ENCODE assay signal across 11 mouse cellular contexts in genomic region chr2:24407701-24408485, GRCm38 (mm10). TPM values are rescaled to one million over a fixed set of nuclear protein-coding genes. Genes with fewer than 3 reads are reported as not detected.
A peak's percentile ranks its signal among the peaks of the same experiment; 100 is the strongest.
DNase-seq lines count a peak whose midpoint lies in the region; ATAC-seq lines count a peak whose summit lies in the region.
"Had no signal": no experiment of that assay in that cellular context is flagged by ENCODE, and none has a peak within 500 bp of the region (broad histone marks: within the 10 kb centered on the region; RNA-seq: fewer than 3 reads in every experiment).

No protein-coding gene starts in this region.

- H3K27ac ChIP-seq in midbrain, embryonic 14.5 days (replicated peaks; ENCODE audit: low read depth, low read length) = no peak overlapping the region
- H3K27ac ChIP-seq in midbrain, embryonic 16.5 days (ENCODE audit: low read length) = no peak overlapping the region
- H3K27ac ChIP-seq in hindbrain, embryonic 16.5 days (ENCODE audit: low read depth, low read length) = no peak overlapping the region
- H3K27ac ChIP-seq: midbrain, embryonic 13.5 days had no signal

- 17% methylated on average over 4 of the region's 4 CpGs for WGBS in midbrain, embryonic 14.5 days
- WGBS in midbrain, embryonic 16.5 days = 20% methylated on average over 4 of the region's 4 CpGs
- WGBS in hindbrain, embryonic 16.5 days = 20% methylated on average over 4 of the region's 4 CpGs

- H3K4me1 ChIP-seq in midbrain, embryonic 14.5 days (ENCODE audit: control insufficient read depth, insufficient read depth, low read length) = no peaks in the 10 kb centered on the region; the same call in 1 of the 2 replicates
- peaks cover 5% of the 10 kb centered on the region for H3K4me1 ChIP-seq in midbrain, embryonic 16.5 days (ENCODE audit: control insufficient read depth, insufficient read depth, low read length)
- H3K4me1 ChIP-seq in hindbrain, embryonic 16.5 days (ENCODE audit: control insufficient read depth, insufficient read depth, low read depth, low read length) = peaks cover 4% of the 10 kb centered on the region; the same call in 1 of the 2 replicates

- H3K27me3 ChIP-seq in midbrain, embryonic 14.5 days (ENCODE audit: control insufficient read depth, insufficient read depth, low read length) = no peaks in the 10 kb centered on the region
- no peaks in the 10 kb centered on the region; the same call in 1 of the 2 replicates for H3K27me3 ChIP-seq in midbrain, embryonic 16.5 days (ENCODE audit: control insufficient read depth, insufficient read depth, low read depth, low read length)
- no peaks in the 10 kb centered on the region for H3K27me3 ChIP-seq in hindbrain, embryonic 16.5 days (replicated peaks; ENCODE audit: control insufficient read depth, insufficient read depth, low read length)

- H3K4me3 ChIP-seq in midbrain, embryonic 14.5 days (replicated peaks; ENCODE audit: low read depth, low read length) = no peak overlapping the region
- no peak overlapping the region for H3K4me3 ChIP-seq in midbrain, embryonic 16.5 days (ENCODE audit: low read depth, low read length)
- no peak overlapping the region for H3K4me3 ChIP-seq in hindbrain, embryonic 16.5 days (ENCODE audit: low read length)
- H3K4me3 ChIP-seq: midbrain, embryonic 13.5 days had no signal

- no peak overlapping the region for H3K4me2 ChIP-seq in midbrain, embryonic 14.5 days (ENCODE audit: low read length)
- H3K4me2 ChIP-seq in midbrain, embryonic 16.5 days (ENCODE audit: low read length) = no peak overlapping the region
- no peak overlapping the region for H3K4me2 ChIP-seq in hindbrain, embryonic 16.5 days (ENCODE audit: low read length)
- H3K4me2 ChIP-seq: midbrain, embryonic 13.5 days had no signal

- H3K9ac ChIP-seq in midbrain, embryonic 14.5 days (replicated peaks; ENCODE audit: low read length) = no peak overlapping the region
- H3K9ac ChIP-seq in midbrain, embryonic 16.5 days (ENCODE audit: low read depth, low read length) = no peak overlapping the region
- H3K9ac ChIP-seq in hindbrain, embryonic 16.5 days (ENCODE audit: low read depth, low read length) = no peak overlapping the region
- H3K9ac ChIP-seq: midbrain, embryonic 13.5 days had no signal

- peak; percentile 28 for DNase-seq in midbrain, embryonic 14.5 days
- peak; percentile 64 to 68 for DNase-seq in cerebellum, adult 18-20 months
- DNase-seq in ovary, postnatal 14 days (ENCODE audit: low spot score) = peak; percentile 41
- DNase-seq in urinary bladder, postnatal 4 days (ENCODE audit: low spot score in 2 of 2) = no peak
- DNase-seq in adrenal gland, postnatal 4 days (ENCODE audit: low spot score in 2 of 2) = no peak
- DNase-seq in thymus, postnatal 25 days = no peak
- DNase-seq: heart, postnatal 36 days; right cerebral cortex, postnatal 14 days had no signal

- H3K36me3 ChIP-seq in midbrain, embryonic 14.5 days (ENCODE audit: control insufficient read depth, insufficient read depth, low read length) = no peaks in the 10 kb centered on the region
- no peaks in the 10 kb centered on the region for H3K36me3 ChIP-seq in midbrain, embryonic 16.5 days (ENCODE audit: control insufficient read depth, insufficient read depth, low read length)
- H3K36me3 ChIP-seq in hindbrain, embryonic 16.5 days (ENCODE audit: control insufficient read depth, insufficient read depth, low read length) = no peaks in the 10 kb centered on the region
- H3K36me3 ChIP-seq: midbrain, embryonic 13.5 days had no signal

- no peaks in the 10 kb centered on the region for H3K9me3 ChIP-seq in midbrain, embryonic 14.5 days (ENCODE audit: control insufficient read depth, low read length)
- H3K9me3 ChIP-seq in midbrain, embryonic 16.5 days (replicated peaks; ENCODE audit: control insufficient read depth, low read length, poor library complexity, severe bottlenecking) = no peaks in the 10 kb centered on the region
- no peaks in the 10 kb centered on the region for H3K9me3 ChIP-seq in hindbrain, embryonic 16.5 days (ENCODE audit: control insufficient read depth, low read length)
- H3K9me3 ChIP-seq: midbrain, embryonic 13.5 days had no signal

- peak; percentile 12; the same call in 1 of the 2 replicates for ATAC-seq in midbrain, embryonic 14.5 days (ENCODE audit: low FRiP score, low TSS enrichment)
- ATAC-seq in midbrain, embryonic 16.5 days = no peak
- peak; percentile 55 for ATAC-seq in hindbrain, embryonic 16.5 days
- ATAC-seq: midbrain, embryonic 13.5 days had no signal

RNA-seq across cellular contexts. Expression of gene Psd4, which starts 40.5 kb away (rescaled TPM):
- 0.07 and 0.18 TPM in 2 replicates for polyA plus RNA-seq in midbrain, embryonic 14.5 days (2014; fragmentation: Nextera tagmentation; extraction: Ambion mirVana)
- 0.36 and 0.68 TPM in 2 replicates for polyA plus RNA-seq in midbrain, embryonic 16.5 days (2015; fragmentation: Nextera tagmentation; extraction: Ambion mirVana)
- polyA plus RNA-seq in hindbrain, embryonic 16.5 days (2015; fragmentation: Nextera tagmentation; extraction: Ambion mirVana) = 1.5 and 2.3 TPM in 2 replicates
- 1 to 10 TPM; 1.6 to 3.1 TPM for total RNA-seq in adrenal gland, postnatal 4 days (2021)

Comparison
In these comparisons a context has a peak if more than half of its experiments do, and no peak if none do; other contexts are left out.
1. DNase-seq: peak in midbrain, embryonic 14.5 days (single experiment), cerebellum, adult 18-20 months (2 of 2) and ovary, postnatal 14 days (single experiment); none in urinary bladder, postnatal 4 days (0 of 2), adrenal gland, postnatal 4 days (0 of 2) and thymus, postnatal 25 days (single experiment).